Mouse (Mus musculus) heart, embryonic 14.5 days (tissue): ENCODE measurements around the gene Gm11549. TPM values are rescaled to one million over a fixed set of nuclear protein-coding genes. Genes with fewer than 3 reads are reported as not detected.

ENCODE experiments used
- ATAC-seq: fragments of 200-750 bp; cut with Nextera tagmentation; 2 replicates; pipeline ENCODE4 v1.8.0; 2017; ENCODE audit warnings: low read depth, moderate TSS enrichment; ENCODE audit not compliant: insufficient number of reproducible peaks, insufficient read depth, low FRiP score
- H3K27ac ChIP-seq, 2 experiments: fragments of 200-500 bp in 1 of 2; fragments of 300-500 bp in 1 of 2; sonication (generic) in 1 of 2; replicated peaks in 1 of 2; 2 replicates each; pipeline ENCODE4 v1.5.1; 2012 to 2014; ENCODE audit warnings: low read depth in 2 of 2, low read length in 2 of 2, control low read depth in 1 of 2, mild to moderate bottlenecking in 1 of 2, mixed read lengths in 1 of 2; ENCODE audit not compliant: control insufficient read depth in 1 of 2, insufficient read depth in 1 of 2
- H3K27me3 ChIP-seq: fragments of 300-500 bp; sonication (generic); 2 replicates; pipeline ENCODE4 v1.6.1; 2014; ENCODE audit warnings: mild to moderate bottlenecking, low read length, control low read depth; ENCODE audit not compliant: control insufficient read depth, insufficient read depth
- H3K36me3 ChIP-seq: fragments of 300-500 bp; sonication (generic); 2 replicates; pipeline ENCODE4 v1.6.1; 2014; ENCODE audit warnings: mild to moderate bottlenecking, control low read depth, low read length, mixed read lengths; ENCODE audit not compliant: control insufficient read depth, insufficient read depth
- H3K4me1 ChIP-seq, 2 experiments: fragments of 200-500 bp in 1 of 2; fragments of 300-500 bp in 1 of 2; sonication (generic) in 1 of 2; 2 replicates each; pipeline ENCODE4 v1.6.1; 2012 to 2014; ENCODE audit warnings: low read length in 2 of 2, control low read depth in 1 of 2, mixed read lengths in 1 of 2; ENCODE audit not compliant: control insufficient read depth in 2 of 2, insufficient read depth in 2 of 2
- H3K4me2 ChIP-seq: fragments of 300-500 bp; sonication (generic); 2 replicates; pipeline ENCODE4 v1.6.1; 2014; ENCODE audit warnings: mild to moderate bottlenecking, low read length
- H3K4me3 ChIP-seq, 2 experiments: fragments of 200-500 bp in 1 of 2; fragments of 300-500 bp in 1 of 2; sonication (generic) in 1 of 2; 2 replicates each; pipeline ENCODE4 v1.5.1; 2012 to 2014; ENCODE audit warnings: low read length in 2 of 2, mild to moderate bottlenecking in 2 of 2, control low read depth in 1 of 2, low read depth in 1 of 2, moderate library complexity in 1 of 2; ENCODE audit not compliant: control insufficient read depth in 1 of 2, insufficient read depth in 1 of 2
- H3K9ac ChIP-seq: fragments of 300-500 bp; sonication (generic); 2 replicates; pipeline ENCODE4 v1.6.1; 2014; ENCODE audit warnings: mild to moderate bottlenecking, low read length
- H3K9me3 ChIP-seq: fragments of 300-500 bp; sonication (generic); 2 replicates; pipeline ENCODE4 v1.6.1; 2016; ENCODE audit warnings: low read length, control low read depth; ENCODE audit not compliant: control insufficient read depth
- WGBS: fragments of 180-500 bp; shearing (Covaris S2); extraction: QIAGEN DNeasy Blood & Tissue Kit; methylation state at CpG from one replicate; pipeline ENCODE4 v1.1.7; 2014; 5-methylcytosine and 5-hydroxymethylcytosine counted together
- polyA plus RNA-seq: library from polyadenylated mRNA; unstranded; fragments of >200 nt; fragmentation: Nextera tagmentation; extraction: Ambion mirVana; gene quantifications from 2 replicates; pipeline ENCODE4 v1.2.1, GENCODE M21; 2014

The Gm11549 gene
- polyA plus RNA-seq, 1 experiment from 2014 or later: 0.88 TPM

DNA sequence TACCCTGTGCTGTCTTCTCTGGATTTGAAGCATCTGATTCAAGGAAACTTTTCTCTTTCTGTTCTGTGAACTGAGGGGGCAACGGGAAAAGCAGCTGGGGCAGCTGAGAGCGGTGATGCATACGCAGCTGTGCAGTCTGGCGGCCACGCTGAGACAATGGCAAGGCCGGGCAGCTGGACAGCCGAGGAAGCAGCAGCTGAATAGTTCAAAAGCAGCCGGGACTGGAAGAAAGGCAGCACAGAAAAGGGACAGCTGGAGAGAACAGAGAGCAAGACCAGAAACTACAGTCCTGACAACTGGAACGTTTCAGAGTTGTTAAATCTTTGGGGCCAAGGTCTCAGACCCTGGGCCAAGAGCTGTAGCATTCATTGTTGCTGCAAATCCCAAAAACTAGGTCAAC lies 29.7 kb upstream of the Gm11549 start:
- ATAC-seq: no peak
- no peak overlapping the region for H3K27ac ChIP-seq
- H3K27me3 ChIP-seq: no peaks in the 10 kb centered on the region
- 48% methylated on average over 9 of the region's 9 CpGs for WGBS
- no peaks in the 10 kb centered on the region for H3K9me3 ChIP-seq
- peaks cover 26% of the 10 kb centered on the region for H3K36me3 ChIP-seq
- H3K4me2 ChIP-seq: peak overlapping the region; percentile 82
- no peak overlapping the region for H3K4me3 ChIP-seq
- no peak overlapping the region for H3K9ac ChIP-seq
- H3K4me1 ChIP-seq: 0 out of 4 replicates have a peak, but pooled peaks cover 0 to 3% of the 10 kb centered on the region in 2 experiments

DNA sequence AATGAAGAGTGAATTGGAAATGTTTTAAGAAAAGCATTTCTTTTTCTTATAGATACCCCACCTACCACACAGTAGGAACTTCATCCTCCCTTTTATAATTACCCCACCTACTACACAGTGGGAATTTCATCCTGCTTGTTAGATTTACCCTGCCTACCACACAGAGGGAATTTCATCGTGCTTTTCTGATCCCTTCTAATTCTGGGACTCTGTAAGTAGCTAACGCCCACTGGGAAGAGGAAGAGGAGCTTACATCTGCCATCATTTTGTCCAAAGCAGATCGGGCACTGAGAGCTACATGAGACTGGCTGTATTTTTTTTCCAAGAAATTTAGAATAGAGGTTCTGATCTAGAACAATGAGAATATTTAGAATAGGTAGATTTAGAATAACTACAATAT lies 23.3 kb upstream of the Gm11549 start:
- Histone ChIP-seq H3K36me3 (no peaks in the 10 kb centered on the region), H3K4me1 (no peaks in the 10 kb centered on the region), H3K27me3 (no peaks in the 10 kb centered on the region), H3K9ac (no peak overlapping the region), H3K27ac (no peak overlapping the region), H3K4me3 (no peak overlapping the region), H3K9me3 (no peaks in the 10 kb centered on the region), H3K4me2 (no peak overlapping the region)
- no peak for ATAC-seq
- 71% methylated on average over 3 of the region's 3 CpGs for WGBS

DNA sequence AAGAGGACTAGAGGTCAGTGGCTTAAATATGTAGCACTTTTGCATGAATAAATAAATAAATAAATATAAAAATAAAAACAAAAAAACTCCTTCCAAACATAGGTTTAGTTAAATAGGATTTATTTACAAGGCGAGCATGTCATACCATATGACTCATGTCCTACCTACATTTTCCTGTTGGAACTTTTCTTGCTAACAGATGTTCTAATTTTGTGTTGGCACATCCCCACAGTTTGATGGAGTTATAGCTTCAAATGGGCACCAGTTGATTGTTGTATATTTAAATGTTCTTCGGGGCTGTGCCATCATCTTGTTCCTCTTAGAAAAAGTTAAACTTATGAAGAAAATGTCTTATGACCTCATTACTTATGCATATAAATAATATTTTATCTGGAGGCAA lies 19.8 kb upstream of the Gm11549 start:
- H3K27me3 ChIP-seq: no peaks in the 10 kb centered on the region
- no peak for ATAC-seq
- H3K9ac ChIP-seq: no peak overlapping the region
- no peak overlapping the region for H3K4me3 ChIP-seq
- WGBS: 75% methylated on average over 2 of the region's 2 CpGs
- no peak overlapping the region for H3K4me2 ChIP-seq
- no peaks in the 10 kb centered on the region for H3K36me3 ChIP-seq
- no peaks in the 10 kb centered on the region for H3K4me1 ChIP-seq
- no peak overlapping the region for H3K27ac ChIP-seq
- no peaks in the 10 kb centered on the region for H3K9me3 ChIP-seq

DNA sequence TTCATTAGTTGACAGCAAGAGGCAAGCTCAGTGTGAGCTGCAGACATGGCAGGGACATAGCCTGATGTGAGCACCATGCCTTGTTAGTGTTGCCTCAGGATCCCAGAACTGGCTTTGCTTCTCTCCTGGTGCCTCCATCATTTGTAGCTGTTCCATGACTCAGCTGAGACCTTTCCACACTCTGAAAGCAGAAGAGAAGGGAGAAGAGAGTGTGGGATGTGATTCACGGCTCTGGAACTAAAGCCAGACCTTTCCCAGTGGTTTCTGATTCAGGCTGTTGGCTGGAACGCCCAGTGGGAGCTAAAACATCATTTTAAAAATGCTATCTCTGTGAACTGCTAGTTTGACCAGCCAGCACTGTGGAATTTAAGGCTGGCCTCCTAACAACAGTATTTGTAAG lies 19.1 kb upstream of the Gm11549 start:
- 47% methylated on average over 2 of the region's 2 CpGs for WGBS
- no peak overlapping the region for H3K27ac ChIP-seq
- H3K27me3 ChIP-seq: no peaks in the 10 kb centered on the region
- no peak for ATAC-seq
- no peak overlapping the region for H3K4me3 ChIP-seq
- no peaks in the 10 kb centered on the region for H3K9me3 ChIP-seq
- no peak overlapping the region for H3K9ac ChIP-seq
- H3K4me2 ChIP-seq: no peak overlapping the region
- H3K4me1 ChIP-seq: no peaks in the 10 kb centered on the region
- H3K36me3 ChIP-seq: no peaks in the 10 kb centered on the region

DNA sequence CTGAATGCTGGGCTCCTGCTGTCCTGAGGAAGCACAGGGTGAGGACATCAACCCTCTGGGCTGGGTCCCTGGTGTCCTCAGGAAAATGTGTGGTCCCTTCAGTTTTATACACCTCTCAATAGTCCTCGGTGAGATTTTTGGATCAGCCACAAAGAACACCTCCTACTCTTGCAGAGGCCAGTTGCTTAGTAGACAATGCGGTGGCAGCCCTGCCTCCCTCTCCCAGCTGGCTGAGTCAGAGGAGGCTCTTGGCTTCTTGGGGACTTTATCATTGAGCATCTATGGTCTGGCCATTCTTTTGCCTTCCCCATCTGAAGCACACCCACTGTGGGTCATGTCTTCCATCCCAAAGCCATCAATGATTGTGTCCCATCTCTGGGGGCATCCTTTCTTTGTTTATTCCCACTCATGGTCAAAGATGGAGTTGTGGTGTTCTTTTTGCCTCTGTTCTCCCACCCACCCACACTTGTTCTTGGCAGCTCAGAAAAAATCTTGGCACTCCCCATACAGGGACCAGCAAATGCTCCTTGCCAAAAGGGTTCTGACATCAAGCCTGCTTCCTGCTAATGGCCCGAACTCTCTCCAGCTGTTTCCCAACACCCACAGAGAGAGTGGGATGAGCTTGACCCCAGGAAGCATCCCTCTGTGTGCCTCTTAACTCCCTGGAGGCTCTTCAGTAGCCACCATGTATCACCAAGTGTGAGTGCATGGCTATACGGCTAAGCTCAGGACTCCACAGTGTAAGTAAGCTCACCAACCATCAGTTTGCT lies 16.3 kb upstream of the Gm11549 start:
- WGBS: 71% methylated on average over 4 of the region's 4 CpGs
- H3K4me1 ChIP-seq: peaks cover 3 to 6% of the 10 kb centered on the region in 2 experiments; a peak in 2 of 4 replicates

DNA sequence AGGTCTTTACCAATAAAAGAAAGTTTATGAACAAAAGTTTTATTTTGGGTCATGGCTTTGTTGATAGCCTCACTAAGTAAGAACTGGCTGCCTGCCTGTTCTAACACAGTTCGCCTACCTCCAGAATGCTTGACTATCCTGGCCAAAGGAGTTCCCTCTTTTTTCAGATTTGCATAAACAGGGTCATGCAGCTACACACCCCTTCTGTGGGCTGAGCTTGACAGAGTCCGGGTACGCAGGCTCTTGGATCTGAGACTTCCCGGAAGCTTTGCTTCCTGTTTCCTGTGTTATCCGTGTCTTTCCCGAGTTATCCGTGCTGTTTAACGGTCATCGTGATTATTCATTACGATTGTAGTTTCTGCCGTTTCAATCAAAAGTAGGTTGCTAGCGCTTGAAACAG lies 14.4 kb upstream of the Gm11549 start:
- no peaks in the 10 kb centered on the region for H3K27me3 ChIP-seq
- no peak for ATAC-seq
- no peaks in the 10 kb centered on the region for H3K9me3 ChIP-seq
- 75% methylated on average over 12 of the region's 12 CpGs for WGBS
- no peak overlapping the region for H3K9ac ChIP-seq
- no peak overlapping the region for H3K4me2 ChIP-seq
- no peaks in the 10 kb centered on the region for H3K36me3 ChIP-seq
- no peak overlapping the region for H3K4me3 ChIP-seq
- no peak overlapping the region for H3K27ac ChIP-seq
- peaks cover 11 to 19% of the 10 kb centered on the region in 2 experiments; a peak in 3 of 4 replicates for H3K4me1 ChIP-seq

More for the DNA sequence above, 16.3 kb upstream of the Gm11549 start:
- H3K4me3 ChIP-seq: no peak overlapping the region
- no peak overlapping the region for H3K4me2 ChIP-seq
- no peaks in the 10 kb centered on the region for H3K27me3 ChIP-seq
- no peaks in the 10 kb centered on the region for H3K9me3 ChIP-seq
- no peak for ATAC-seq
- no peaks in the 10 kb centered on the region for H3K36me3 ChIP-seq
- H3K9ac ChIP-seq: no peak overlapping the region
- no peak overlapping the region for H3K27ac ChIP-seq

DNA sequence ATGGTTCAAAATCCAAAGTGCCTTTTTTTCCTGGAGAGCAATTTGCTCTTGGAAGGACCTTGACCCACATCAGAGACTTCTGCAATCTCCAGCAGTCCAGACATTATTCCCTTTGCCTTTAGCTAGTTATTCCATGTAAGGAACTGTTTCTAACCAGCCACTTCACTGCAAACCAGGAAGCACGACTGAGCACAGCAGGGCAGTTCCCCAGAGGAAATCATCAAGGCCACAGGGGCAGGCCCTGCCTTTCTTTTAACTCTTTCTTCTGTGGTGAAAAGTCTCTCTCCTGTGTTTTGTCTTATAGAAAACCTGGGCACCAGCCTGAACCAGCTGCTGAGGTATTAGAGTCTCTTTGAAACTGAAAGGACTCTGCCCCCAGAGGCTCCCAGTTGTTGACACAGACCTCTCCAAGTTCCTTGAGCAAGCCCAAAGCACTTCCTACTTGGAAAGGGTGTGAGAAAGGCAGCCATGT lies 11.6 kb upstream of the Gm11549 start:
- peaks cover 19 to 29% of the 10 kb centered on the region in 2 experiments for H3K4me1 ChIP-seq
- H3K9ac ChIP-seq: no peak overlapping the region
- no peak for ATAC-seq
- H3K4me2 ChIP-seq: no peak overlapping the region
- H3K4me3 ChIP-seq: no peak overlapping the region
- no peaks in the 10 kb centered on the region for H3K9me3 ChIP-seq
- H3K36me3 ChIP-seq: no peaks in the 10 kb centered on the region
- H3K27ac ChIP-seq: no peak overlapping the region; a peak in 1 of 4 replicates
- no peaks in the 10 kb centered on the region for H3K27me3 ChIP-seq
- WGBS: 4% methylated on average over 1 of the region's 1 CpGs
